Mouse (Mus musculus): ENCODE data around the gene Yy2.

DNA sequence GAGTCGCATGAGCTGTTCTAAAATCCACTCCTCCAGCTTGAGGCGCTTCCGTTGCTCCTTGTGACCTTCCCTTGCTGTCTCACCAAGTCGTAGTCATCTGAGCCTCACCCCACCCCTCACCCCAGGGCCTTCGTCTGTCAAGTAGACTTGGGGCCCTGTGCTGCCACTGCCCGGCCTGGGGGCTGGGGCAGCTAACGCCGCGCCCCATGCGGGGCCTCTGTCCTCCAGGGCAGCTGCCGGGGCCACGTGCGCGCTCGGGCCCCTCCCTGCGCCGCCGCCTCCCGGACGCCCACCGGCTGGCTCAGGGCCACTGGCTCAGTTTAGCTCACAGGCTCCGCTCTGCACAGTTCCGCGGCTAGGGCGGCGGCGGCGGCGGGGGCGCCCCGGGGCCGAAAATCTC lies 44.1 kb upstream of the Yy2 start:
- TF ChIP-seq TAL1 (IDR thresholded peaks at IDR 0.05; ENCODE audit: low read length) = no peak
- no peak for TF ChIP-seq GATA1 (IDR thresholded peaks at IDR 0.05; ENCODE audit: low read length)
